Mouse (Mus musculus) limb, embryonic 15.5 days (tissue): ENCODE data around the gene Celf1. TPM values are rescaled to one million over a fixed set of nuclear protein-coding genes. Genes with fewer than 3 reads are reported as not detected.

Experiments
- ATAC-seq: fragments of 200-750 bp; cut with Nextera tagmentation; 2 replicates; pipeline ENCODE4 v1.8.0; 2017; ENCODE audit warnings: low read depth, moderate TSS enrichment; ENCODE audit not compliant: insufficient number of reproducible peaks, low FRiP score, low TSS enrichment
- H3K27ac ChIP-seq: fragments of 300-500 bp; sonication (generic); 2 replicates; pipeline ENCODE4 v1.5.1; 2015; ENCODE audit warnings: moderate library complexity, mild to moderate bottlenecking, inconsistent platforms
- H3K27me3 ChIP-seq: fragments of 300-500 bp; sonication (generic); 2 replicates; pipeline ENCODE4 v1.6.1; 2015; ENCODE audit warnings: inconsistent platforms
- H3K36me3 ChIP-seq: fragments of 300-500 bp; sonication (generic); 2 replicates; pipeline ENCODE4 v1.6.1; 2015; ENCODE audit warnings: inconsistent platforms
- H3K4me1 ChIP-seq: fragments of 300-500 bp; sonication (generic); 2 replicates; pipeline ENCODE4 v1.6.1; 2015; ENCODE audit warnings: inconsistent platforms
- H3K4me2 ChIP-seq: fragments of 300-500 bp; sonication (generic); 2 replicates; pipeline ENCODE4 v1.6.1; 2015; ENCODE audit warnings: mild to moderate bottlenecking, inconsistent platforms
- H3K4me3 ChIP-seq: fragments of 300-500 bp; sonication (generic); 2 replicates; pipeline ENCODE4 v1.5.1; 2015; ENCODE audit warnings: mild to moderate bottlenecking, inconsistent platforms
- H3K9ac ChIP-seq: fragments of 300-500 bp; sonication (generic); 2 replicates; pipeline ENCODE4 v1.6.1; 2015; ENCODE audit warnings: inconsistent platforms
- H3K9me3 ChIP-seq: fragments of 300-500 bp; sonication (generic); 2 replicates; pipeline ENCODE4 v1.6.1; 2016; ENCODE audit warnings: inconsistent platforms
- WGBS: fragments of 180-500 bp; shearing (Covaris S2); methylation state at CpG from one replicate; pipeline ENCODE4 v1.1.7; 2015; 5-methylcytosine and 5-hydroxymethylcytosine counted together
- polyA plus RNA-seq: library from polyadenylated mRNA; unstranded; fragments of >200 nt; fragmentation: Nextera tagmentation; extraction: Ambion mirVana; gene quantifications from 2 replicates; pipeline ENCODE4 v1.2.1, GENCODE M21; 2015

The Celf1 gene
- polyA plus RNA-seq, 1 experiment from 2014 or later, result 56.9 TPM

DNA sequence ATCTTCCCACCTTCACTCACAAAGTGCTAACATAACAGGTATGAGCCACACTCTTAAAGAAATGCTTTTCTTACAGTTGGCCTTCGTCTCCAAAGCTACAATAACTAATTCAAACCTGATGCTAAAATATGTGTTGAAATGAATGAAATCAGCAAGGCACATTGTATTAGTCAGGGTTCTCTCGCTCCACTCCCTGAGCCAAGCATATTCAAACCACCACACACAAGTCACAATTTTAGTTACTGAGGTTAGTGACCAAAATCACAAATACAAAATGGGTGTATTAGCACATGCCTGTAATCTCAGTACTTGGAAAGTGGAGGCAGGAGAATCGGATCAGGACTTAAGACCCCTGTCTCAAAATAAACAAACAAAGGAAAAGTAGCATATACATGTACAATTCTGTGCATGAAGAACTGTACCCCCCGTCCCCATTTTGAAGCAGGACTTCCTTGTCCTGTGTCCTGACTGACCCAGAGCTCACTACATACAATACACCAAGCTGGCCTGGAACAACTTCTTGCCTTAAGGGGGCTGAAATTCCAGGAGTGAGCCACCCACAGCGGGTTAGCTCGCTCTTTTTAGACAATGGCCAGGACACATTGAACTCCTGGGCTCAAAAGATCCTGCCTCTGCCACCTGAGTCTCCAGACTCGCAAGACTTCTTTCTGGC lies 23.5 kb upstream of the Celf1 start:
- Histone ChIP-seq H3K27me3 (no peaks in the 10 kb centered on the region), H3K9me3 (no peaks in the 10 kb centered on the region), H3K36me3 (peaks cover 20% of the 10 kb centered on the region), H3K4me3 (peak overlapping the region; percentile 66), H3K4me1 (peaks cover 20% of the 10 kb centered on the region), H3K9ac (peak overlapping the region; percentile 96), H3K4me2 (peak overlapping the region; percentile 63), H3K27ac (peak overlapping the region; percentile 96)
- no peak for ATAC-seq
- 15% methylated on average over 7 of the region's 7 CpGs for WGBS

DNA sequence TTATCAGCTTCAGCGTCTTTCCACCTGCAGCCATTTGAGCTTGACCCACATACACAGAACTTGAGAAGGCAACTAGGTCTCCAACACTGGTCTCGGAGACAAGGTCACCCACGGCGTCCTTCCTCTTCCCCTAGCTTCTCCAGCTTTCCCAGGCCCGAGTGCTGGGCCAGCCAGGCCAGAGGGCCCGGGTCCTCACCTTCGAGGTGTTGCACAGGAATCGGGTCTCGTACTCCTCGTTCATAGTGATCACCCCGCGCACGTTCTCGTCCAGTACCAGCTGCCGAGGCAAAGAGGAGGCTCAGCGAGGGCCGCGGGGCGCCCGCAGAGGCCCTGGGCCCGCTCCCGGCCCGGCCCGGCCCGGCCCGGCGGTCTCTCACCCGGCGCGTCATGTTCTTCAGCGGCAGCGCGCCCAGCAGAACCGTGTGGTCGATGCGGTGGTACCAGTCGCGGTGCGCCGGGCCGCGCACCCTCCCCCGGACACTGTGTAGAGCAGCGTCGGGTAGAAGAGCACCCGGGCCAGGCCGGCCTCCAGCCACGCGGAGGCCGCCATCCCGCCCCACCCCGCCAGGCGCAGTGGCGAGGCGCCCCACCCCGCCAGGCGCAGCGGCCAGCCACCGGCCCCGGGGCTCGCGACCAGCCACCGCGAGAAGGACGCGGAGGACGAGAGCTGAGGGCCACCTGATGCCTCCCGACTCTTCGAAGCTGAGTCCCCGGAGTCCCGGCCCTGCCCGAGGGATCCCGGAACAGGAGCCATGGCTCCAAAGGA lies 22.8 kb upstream of the Celf1 start:
- peak; percentile 74 for ATAC-seq
- under 1% methylated on average over 65 of the region's 73 CpGs for WGBS

DNA sequence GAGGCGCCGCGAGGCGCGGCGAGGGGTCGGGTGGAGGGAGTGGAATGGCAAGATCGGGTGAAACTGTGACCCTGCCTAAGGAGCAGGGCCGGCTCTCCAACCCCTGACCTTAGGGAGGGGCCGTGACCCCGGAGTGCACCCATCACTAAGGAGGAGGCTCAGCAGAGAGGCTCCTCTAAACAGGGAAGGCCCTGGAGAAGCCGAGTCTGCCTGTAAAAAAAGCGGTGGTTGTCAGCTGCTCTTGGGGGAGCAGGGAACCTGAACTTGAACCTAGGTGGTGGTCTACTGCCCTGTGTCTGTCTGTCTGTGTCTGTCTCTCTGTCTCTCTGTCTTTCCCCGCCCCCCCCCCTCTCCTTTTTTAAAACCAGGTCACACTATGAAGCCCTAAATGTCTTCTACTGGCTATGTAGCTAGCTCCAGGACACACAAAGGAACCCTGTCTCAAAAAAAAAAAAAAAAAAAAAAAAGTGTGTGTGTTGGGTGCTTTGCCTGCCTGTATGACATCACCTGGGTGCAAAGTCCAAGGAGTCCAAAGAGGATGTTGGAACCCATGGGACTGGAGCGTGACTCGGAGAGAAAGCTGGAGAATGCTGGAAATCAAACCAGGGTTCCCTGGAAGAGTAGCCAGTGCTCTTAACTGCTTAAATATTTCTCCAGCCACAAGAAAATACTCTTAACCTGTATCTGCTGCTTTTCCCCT lies 22.0 kb upstream of the Celf1 start:
- Histone ChIP-seq H3K27me3 (no peaks in the 10 kb centered on the region), H3K4me3 (peak overlapping the region; percentile 66), H3K27ac (peak overlapping the region; percentile 96), H3K4me1 (peaks cover 20% of the 10 kb centered on the region), H3K36me3 (peaks cover 8% of the 10 kb centered on the region), H3K9me3 (no peaks in the 10 kb centered on the region), H3K9ac (peak overlapping the region; percentile 96), H3K4me2 (peak overlapping the region; percentile 63)
- ATAC-seq, result peak; percentile 51
- WGBS, result 8% methylated on average over 15 of the region's 16 CpGs

More for the DNA sequence above, 22.8 kb upstream of the Celf1 start:
- Histone ChIP-seq H3K9me3 (no peaks in the 10 kb centered on the region), H3K9ac (peak overlapping the region; percentile 96), H3K36me3 (peaks cover 16% of the 10 kb centered on the region), H3K27ac (peak overlapping the region; percentile 96), H3K4me3 (peak overlapping the region; percentile 66), H3K4me1 (peaks cover 20% of the 10 kb centered on the region), H3K4me2 (peak overlapping the region; percentile 63), H3K27me3 (no peaks in the 10 kb centered on the region)

DNA sequence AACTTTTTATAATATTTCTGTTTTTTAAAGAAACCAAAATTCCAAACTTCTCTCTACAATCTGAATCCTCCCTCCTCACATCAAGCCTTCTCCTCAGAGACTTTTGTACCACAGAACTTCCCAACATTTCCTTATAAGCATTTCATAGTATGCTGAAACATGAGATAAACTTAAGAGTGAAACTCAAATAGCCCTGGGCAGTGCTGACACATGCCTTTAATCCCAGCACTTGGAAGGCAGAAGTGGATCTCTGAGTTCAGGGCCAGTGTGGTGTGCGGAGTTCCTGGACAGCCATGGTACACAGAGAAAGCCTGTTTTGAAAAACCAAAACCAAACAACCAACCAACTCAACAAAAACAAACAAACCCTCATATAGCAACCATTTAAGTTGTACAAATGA lies 19.0 kb upstream of the Celf1 start:
- WGBS, result 63% methylated on average over 1 of the region's 1 CpGs

DNA sequence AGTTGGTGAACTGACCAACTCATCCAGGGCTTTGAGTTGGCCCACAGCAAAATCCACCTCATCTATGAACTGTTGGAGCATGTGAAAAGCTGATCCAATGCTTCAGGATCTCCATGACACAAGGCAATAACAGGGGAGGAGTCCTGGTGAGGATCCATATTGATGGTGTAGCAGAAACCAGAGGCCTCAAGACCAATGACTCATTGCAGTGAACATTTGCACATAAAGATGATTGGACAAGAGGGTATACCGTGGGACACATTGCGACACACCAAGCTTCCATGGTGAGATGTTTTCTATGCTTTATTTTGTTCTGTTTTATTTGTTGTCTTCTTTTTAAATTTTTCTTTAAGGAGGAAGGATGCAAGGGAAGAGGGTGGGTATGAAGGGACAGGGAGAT lies 17.5 kb upstream of the Celf1 start:
- no peak overlapping the region for H3K4me2 ChIP-seq
- H3K4me3 ChIP-seq, result no peak overlapping the region
- no peaks in the 10 kb centered on the region for H3K27me3 ChIP-seq
- no peaks in the 10 kb centered on the region for H3K9me3 ChIP-seq
- H3K27ac ChIP-seq, result no peak overlapping the region
- H3K9ac ChIP-seq, result no peak overlapping the region
- no peaks in the 10 kb centered on the region for H3K36me3 ChIP-seq
- 92% methylated on average over 2 of the region's 2 CpGs for WGBS
- no peak for ATAC-seq
- H3K4me1 ChIP-seq, result peaks cover 4% of the 10 kb centered on the region; the same call in 1 of the 2 replicates

More for the DNA sequence above, 19.0 kb upstream of the Celf1 start:
- Histone ChIP-seq H3K9ac (no peak overlapping the region), H3K4me3 (no peak overlapping the region), H3K4me2 (no peak overlapping the region), H3K36me3 (no peaks in the 10 kb centered on the region), H3K4me1 (peaks cover 8% of the 10 kb centered on the region), H3K27me3 (no peaks in the 10 kb centered on the region), H3K27ac (peak overlapping the region; percentile 11; the same call in 1 of the 2 replicates), H3K9me3 (no peaks in the 10 kb centered on the region)
- ATAC-seq, result no peak

DNA sequence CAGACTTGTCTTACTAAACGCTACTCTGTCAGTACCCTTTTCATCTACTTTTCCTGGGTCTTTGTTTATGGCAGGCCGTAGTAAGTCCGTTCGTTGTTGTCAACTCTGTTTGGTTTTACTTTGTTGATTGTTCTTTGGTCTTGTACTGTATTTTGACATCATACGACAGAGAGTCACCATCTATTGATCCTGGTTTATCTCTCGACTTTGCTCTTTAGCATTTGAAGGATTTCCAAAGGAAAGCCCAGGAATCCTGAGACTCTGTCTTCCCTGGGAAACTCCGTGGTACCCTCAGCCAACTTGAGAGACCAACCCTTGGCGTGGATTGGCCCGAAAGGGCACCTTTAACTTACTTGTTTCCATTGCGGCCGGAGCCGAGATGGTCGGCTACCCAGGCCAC lies 11.6 kb upstream of the Celf1 start:
- Histone ChIP-seq H3K4me2 (no peak overlapping the region), H3K4me3 (no peak overlapping the region), H3K27me3 (0 out of 2 replicates have a peak, but pooled peaks cover 3% of the 10 kb centered on the region), H3K9ac (no peak overlapping the region), H3K4me1 (no peaks in the 10 kb centered on the region), H3K9me3 (no peaks in the 10 kb centered on the region), H3K27ac (no peak overlapping the region), H3K36me3 (no peaks in the 10 kb centered on the region)
- 85% methylated on average over 13 of the region's 13 CpGs for WGBS
- ATAC-seq, result no peak

DNA sequence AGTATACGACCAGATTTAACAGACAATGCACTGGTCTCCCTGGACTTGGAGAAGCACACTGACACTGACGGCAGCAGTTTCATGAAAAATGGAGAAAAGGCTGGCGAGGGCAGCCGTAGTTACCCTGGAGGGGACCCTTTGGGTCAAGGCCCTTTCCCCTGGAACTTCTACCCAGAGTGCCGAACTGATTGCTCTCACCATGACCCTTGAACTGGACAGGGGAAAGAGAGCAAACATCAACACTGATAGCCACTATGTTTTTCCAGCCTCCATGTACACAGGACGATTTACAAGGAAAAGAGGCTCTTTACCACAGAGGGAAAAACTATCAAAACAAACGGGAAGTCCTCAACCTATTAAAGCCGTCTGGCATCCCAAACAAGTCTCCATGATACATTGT lies 8.4 kb upstream of the Celf1 start:
- Histone ChIP-seq H3K36me3 (no peaks in the 10 kb centered on the region), H3K27ac (no peak overlapping the region), H3K4me3 (no peak overlapping the region), H3K9me3 (no peaks in the 10 kb centered on the region), H3K27me3 (0 out of 2 replicates have a peak, but pooled peaks cover 3% of the 10 kb centered on the region), H3K4me2 (no peak overlapping the region), H3K9ac (no peak overlapping the region), H3K4me1 (no peaks in the 10 kb centered on the region)
- WGBS, result 66% methylated on average over 8 of the region's 8 CpGs
- no peak for ATAC-seq

DNA sequence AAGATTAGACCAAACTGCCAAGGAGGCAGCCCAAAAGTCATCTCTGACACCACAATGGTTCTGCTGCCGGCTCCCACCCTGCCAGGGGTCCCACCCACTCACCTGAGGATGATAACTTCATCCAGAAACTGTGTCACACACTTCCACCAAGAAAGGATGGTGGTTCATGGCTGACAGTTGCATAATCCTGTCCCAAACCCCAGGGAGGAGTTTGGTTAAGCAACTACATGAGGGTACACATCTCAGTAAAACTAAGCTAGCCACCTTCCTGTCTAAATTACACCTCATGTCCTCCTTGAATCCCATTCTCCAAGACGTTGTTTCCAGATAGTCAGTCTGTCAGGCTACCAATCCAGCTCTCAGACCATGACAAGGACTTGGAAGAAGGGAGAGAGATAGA lies 7.9 kb upstream of the Celf1 start:
- no peak overlapping the region for H3K4me2 ChIP-seq
- no peaks in the 10 kb centered on the region for H3K36me3 ChIP-seq
- no peaks in the 10 kb centered on the region for H3K4me1 ChIP-seq
- H3K9ac ChIP-seq, result no peak overlapping the region
- H3K4me3 ChIP-seq, result no peak overlapping the region
- H3K9me3 ChIP-seq, result no peaks in the 10 kb centered on the region
- H3K27ac ChIP-seq, result no peak overlapping the region
- WGBS, result 63% methylated on average over 2 of the region's 2 CpGs
- ATAC-seq, result no peak
- H3K27me3 ChIP-seq, result 0 out of 2 replicates have a peak, but pooled peaks cover 3% of the 10 kb centered on the region

DNA sequence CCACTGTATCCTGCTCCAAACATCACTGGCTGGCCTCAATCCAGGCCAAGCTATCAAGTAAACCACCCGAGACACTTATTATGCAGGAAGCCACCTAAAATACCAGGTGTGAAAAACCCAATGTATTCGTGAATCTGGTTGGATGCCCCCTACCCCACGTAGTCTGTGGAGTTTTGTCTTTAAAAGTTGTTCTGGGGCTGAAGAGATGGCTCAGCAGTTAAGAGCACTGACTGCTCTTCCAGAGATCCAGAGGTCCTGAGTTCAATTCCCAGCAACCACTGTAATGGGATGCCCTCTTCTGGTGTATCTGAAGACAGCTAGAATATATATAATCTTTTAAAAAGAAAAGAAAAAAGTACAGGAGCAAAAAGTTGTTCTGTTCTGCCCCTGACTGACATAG lies 1.8 kb upstream of the Celf1 start:
- 69% methylated on average over 3 of the region's 3 CpGs for WGBS
- no peaks in the 10 kb centered on the region for H3K9me3 ChIP-seq
- ATAC-seq, result no peak
- no peak overlapping the region for H3K4me3 ChIP-seq
- no peak overlapping the region for H3K4me2 ChIP-seq
- no peak overlapping the region for H3K9ac ChIP-seq
- H3K27me3 ChIP-seq, result no peaks in the 10 kb centered on the region
- peaks cover 20% of the 10 kb centered on the region for H3K4me1 ChIP-seq
- no peak overlapping the region for H3K27ac ChIP-seq
- H3K36me3 ChIP-seq, result no peaks in the 10 kb centered on the region

DNA sequence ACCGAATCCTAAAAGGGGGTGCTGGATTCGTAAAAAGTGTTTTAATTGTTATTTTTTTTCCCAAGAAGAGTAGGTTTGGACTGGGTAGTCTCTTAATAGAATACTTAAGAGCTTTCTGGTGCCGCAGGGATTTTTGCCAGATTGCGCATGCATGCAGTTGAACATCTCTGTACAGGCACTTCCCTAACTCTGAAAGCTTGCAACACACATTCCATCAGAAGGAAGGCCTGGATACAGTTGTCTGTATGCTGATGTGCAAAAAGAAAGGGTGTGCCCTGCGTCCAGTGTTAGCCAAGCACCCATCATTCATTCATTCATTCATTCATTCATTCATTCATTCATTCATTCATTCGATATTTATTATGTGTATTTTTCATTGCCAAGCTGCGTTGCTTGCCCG lies 432 bp upstream of the Celf1 start:
- Histone ChIP-seq H3K4me3 (peak overlapping the region; percentile 98), H3K27me3 (no peaks in the 10 kb centered on the region), H3K9me3 (no peaks in the 10 kb centered on the region), H3K4me2 (peak overlapping the region; percentile 72), H3K27ac (peak overlapping the region; percentile 96), H3K9ac (peak overlapping the region; percentile 87), H3K36me3 (no peaks in the 10 kb centered on the region), H3K4me1 (peaks cover 20% of the 10 kb centered on the region)
- ATAC-seq, result no peak
- WGBS, result 39% methylated on average over 8 of the region's 8 CpGs

DNA sequence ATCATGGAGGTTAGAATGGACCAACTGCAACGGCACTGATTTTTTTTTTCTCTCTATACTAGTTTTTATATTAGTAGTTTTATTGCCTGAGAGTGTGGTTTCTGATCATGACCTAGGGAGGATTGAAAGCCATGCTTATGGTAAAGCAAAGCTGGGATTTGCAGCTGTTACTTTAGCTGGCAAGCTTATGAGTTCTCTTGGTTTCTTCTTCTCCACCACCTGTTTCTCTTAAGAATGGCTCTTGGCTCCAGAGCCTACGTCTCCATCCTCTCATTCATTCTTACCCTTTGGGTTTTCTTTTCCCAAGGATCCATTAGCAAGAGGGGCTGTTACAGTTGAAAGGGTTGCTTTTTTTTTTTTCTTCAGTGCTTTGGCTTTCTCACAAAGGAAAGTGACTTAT lies 1.6 kb downstream of the Celf1 start:
- no peak overlapping the region for H3K27ac ChIP-seq
- peak overlapping the region; percentile 72 for H3K4me2 ChIP-seq
- peak overlapping the region; percentile 98 for H3K4me3 ChIP-seq
- peaks cover 20% of the 10 kb centered on the region for H3K4me1 ChIP-seq
- H3K36me3 ChIP-seq, result no peaks in the 10 kb centered on the region
- H3K9me3 ChIP-seq, result no peaks in the 10 kb centered on the region
- H3K9ac ChIP-seq, result no peak overlapping the region
- 39% methylated on average over 2 of the region's 2 CpGs for WGBS
- no peaks in the 10 kb centered on the region for H3K27me3 ChIP-seq
- ATAC-seq, result no peak

DNA sequence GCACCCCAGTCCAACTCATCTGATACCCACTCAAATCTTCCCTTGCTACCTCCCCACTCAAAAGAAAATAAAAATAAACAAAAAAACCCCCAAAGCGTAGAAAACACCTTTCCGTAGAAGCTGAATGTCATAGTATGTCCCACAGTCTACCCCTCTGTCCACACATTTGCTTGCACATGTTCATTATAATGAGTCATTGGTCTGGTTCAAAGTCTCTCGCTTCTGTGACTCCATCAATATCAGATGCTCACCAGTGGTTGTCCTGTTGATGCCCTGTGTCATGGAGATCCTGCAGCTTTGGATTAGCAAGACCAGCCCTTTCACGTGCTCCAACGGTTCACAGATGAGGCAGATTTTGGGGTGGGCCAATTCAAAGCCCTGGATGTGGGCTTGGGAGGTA lies 10.0 kb downstream of the Celf1 start:
- Histone ChIP-seq H3K9ac (no peak overlapping the region), H3K36me3 (no peaks in the 10 kb centered on the region), H3K4me3 (no peak overlapping the region), H3K4me2 (no peak overlapping the region), H3K27ac (no peak overlapping the region), H3K27me3 (no peaks in the 10 kb centered on the region), H3K9me3 (no peaks in the 10 kb centered on the region), H3K4me1 (no peaks in the 10 kb centered on the region)
- 87% methylated on average over 5 of the region's 5 CpGs for WGBS
- no peak for ATAC-seq
